Mouse (Mus musculus) small intestine, adult 2 months (tissue): ENCODE results near the gene Slc3a1.

ENCODE experiments used
- CTCF ChIP-seq: fragments of 200-500 bp; IDR thresholded peaks from 2 replicates; pipeline ENCODE4 v1.5.1; 2012; ENCODE audit warnings: low read depth, mild to moderate bottlenecking, control low read depth, inconsistent platforms, low read length, moderate library complexity, mixed read lengths; ENCODE audit not compliant: insufficient replicate concordance, insufficient read length; ENCODE audit errors: extremely low read depth
- POLR2A ChIP-seq: fragments of 200-500 bp; IDR thresholded peaks from 2 replicates; pipeline ENCODE4 v1.6.1; 2012; ENCODE audit warnings: low read depth, mild to moderate bottlenecking, control low read depth, inconsistent platforms, low read length, moderate library complexity

DNA sequence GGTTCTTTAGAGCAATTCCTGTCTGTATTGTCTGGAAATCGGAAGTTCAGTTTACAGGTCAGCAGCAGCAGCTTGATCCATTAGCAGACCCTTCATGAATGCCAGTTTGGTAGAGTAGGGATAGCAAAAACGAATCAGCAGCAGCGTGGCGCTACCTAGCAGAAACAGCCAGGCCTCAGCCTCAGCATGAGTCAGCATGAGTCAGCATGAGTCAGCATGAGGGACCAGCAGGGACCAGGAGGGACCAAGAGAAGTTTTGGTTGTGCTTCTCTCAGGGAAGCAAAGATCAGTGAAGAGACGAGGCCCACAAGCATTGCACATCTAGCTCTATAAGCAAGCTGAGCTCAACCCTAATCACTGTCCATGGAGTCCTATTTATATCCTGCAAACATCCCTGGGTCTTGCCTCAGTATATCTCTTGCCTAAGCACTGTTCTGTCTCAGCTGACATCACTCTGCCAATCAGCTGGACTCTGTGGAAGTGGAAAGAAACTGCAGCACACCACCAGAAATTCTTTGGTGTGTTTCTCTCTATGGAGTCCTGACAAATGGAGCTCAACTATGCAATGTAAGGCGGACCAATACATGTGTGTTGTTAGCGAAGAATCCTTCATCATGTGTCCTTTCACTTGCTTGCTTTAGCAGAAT is 70.6 kb downstream of the Slc3a1 start:
- no peak for TF ChIP-seq POLR2A
- TF ChIP-seq CTCF, result no peak
